Mouse (Mus musculus) hindbrain, embryonic 15.5 days (tissue): ENCODE results near the gene Sms. TPM values are rescaled to one million over a fixed set of nuclear protein-coding genes. Genes with fewer than 3 reads are reported as not detected.

ENCODE experiments used
- ATAC-seq: fragments of 200-750 bp; cut with Nextera tagmentation; 2 replicates; pipeline ENCODE4 v1.8.0; 2017; ENCODE audit warnings: low read depth, moderate number of reproducible peaks, moderate TSS enrichment; ENCODE audit not compliant: low FRiP score
- H3K27ac ChIP-seq: fragments of 300-500 bp; sonication (generic); replicated peaks from 2 replicates; pipeline ENCODE4 v1.5.1; 2015; ENCODE audit warnings: mild to moderate bottlenecking, inconsistent platforms
- H3K27me3 ChIP-seq: fragments of 300-500 bp; sonication (generic); 2 replicates; pipeline ENCODE4 v1.6.1; 2015; ENCODE audit warnings: control low read depth, inconsistent platforms
- H3K36me3 ChIP-seq: fragments of 300-500 bp; sonication (generic); 2 replicates; pipeline ENCODE4 v1.6.1; 2015; ENCODE audit warnings: control low read depth, inconsistent platforms
- H3K4me1 ChIP-seq: fragments of 300-500 bp; sonication (generic); replicated peaks from 2 replicates; pipeline ENCODE4 v1.6.1; 2015; ENCODE audit warnings: control low read depth, inconsistent platforms
- H3K4me2 ChIP-seq: fragments of 300-500 bp; sonication (generic); 2 replicates; pipeline ENCODE4 v1.6.1; 2015; ENCODE audit warnings: moderate library complexity, mild to moderate bottlenecking, inconsistent platforms
- H3K4me3 ChIP-seq: fragments of 300-500 bp; sonication (generic); 2 replicates; pipeline ENCODE4 v1.5.1; 2015; ENCODE audit warnings: mild to moderate bottlenecking, inconsistent platforms
- H3K9ac ChIP-seq: fragments of 300-500 bp; sonication (generic); 2 replicates; pipeline ENCODE4 v1.6.1; 2015; ENCODE audit warnings: inconsistent platforms
- H3K9me3 ChIP-seq: fragments of 300-500 bp; sonication (generic); 2 replicates; pipeline ENCODE4 v1.6.1; 2016; ENCODE audit warnings: control low read depth, inconsistent platforms
- WGBS: fragments of 180-500 bp; shearing (Covaris S2); methylation state at CpG from one replicate; pipeline ENCODE4 v1.1.7; 2015; 5-methylcytosine and 5-hydroxymethylcytosine counted together
- polyA plus RNA-seq: library from polyadenylated mRNA; unstranded; fragments of >200 nt; fragmentation: Nextera tagmentation; extraction: Ambion mirVana; gene quantifications from 2 replicates; pipeline ENCODE4 v1.2.1, GENCODE M21; 2015

The Sms gene
- 138 and 142 TPM in 2 replicates for polyA plus RNA-seq

DNA sequence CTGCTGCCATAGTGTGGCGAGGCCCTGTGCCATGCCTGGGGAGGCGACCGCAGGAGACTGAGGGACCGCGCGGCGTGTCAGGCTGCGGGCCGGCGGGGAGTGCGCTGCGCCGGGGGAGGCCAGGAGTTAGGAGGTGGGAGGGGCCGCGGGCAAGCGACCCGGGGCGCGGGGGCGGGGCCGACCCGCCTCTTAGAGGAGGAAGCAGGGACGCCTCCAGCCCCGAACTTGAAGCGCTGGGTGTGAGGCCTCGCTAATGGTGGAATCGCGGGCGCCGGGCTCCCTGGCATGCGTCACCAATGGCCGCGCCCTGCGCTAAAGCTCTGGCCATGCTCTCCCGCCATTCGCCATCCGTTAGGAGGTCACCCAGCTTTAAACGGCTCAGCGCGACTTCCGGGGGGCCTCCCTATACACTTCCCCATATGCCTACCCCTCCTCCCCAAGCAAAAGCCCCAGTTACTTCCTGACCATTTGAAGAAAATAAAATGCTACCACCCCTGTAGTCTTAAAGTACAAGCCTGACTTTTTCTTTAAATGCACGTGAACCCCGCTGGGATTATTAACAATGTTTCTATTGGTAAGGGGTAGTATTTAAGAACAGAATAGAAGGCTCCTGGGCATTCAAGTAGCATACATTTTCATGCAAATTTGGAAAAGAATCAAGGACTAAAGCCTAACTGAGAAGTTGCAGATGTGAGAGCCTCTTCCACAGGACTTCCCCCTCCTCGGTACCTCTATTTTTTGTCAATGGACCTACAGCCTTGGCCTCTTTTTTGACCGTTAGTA lies at the start of gene Sms:
Sms (minus strand) TSS at position 344 of the 783 bp plus-strand sequence.
- H3K9me3 ChIP-seq: no peaks in the 10 kb centered on the region
- WGBS: 18% methylated on average over 34 of the region's 45 CpGs
- peak within 1 kb of the TSS; percentile 71 for H3K4me3 ChIP-seq
- H3K9ac ChIP-seq: peak within 1 kb of the TSS; percentile 72
- 0 out of 2 replicates have a peak, but pooled peaks cover 7% of the 10 kb centered on the region for H3K4me1 ChIP-seq
- H3K27ac ChIP-seq: peak within 1 kb of the TSS; percentile 93
- H3K27me3 ChIP-seq: no peaks in the 10 kb centered on the region
- H3K36me3 ChIP-seq: no peaks in the 10 kb centered on the region
- peak; percentile 93 for ATAC-seq
- H3K4me2 ChIP-seq: peak within 1 kb of the TSS; percentile 51

- H3K9me3 ChIP-seq: no peaks in the 10 kb centered on the region
- no peaks in the 10 kb centered on the region for H3K4me1 ChIP-seq
- H3K4me2 ChIP-seq: no peak overlapping the region
- no peaks in the 10 kb centered on the region for H3K36me3 ChIP-seq
- WGBS: 69% methylated on average over 5 of the region's 5 CpGs
- H3K9ac ChIP-seq: no peak overlapping the region
- no peak for ATAC-seq
- H3K27ac ChIP-seq: no peak overlapping the region
- no peaks in the 10 kb centered on the region for H3K27me3 ChIP-seq
- no peak overlapping the region for H3K4me3 ChIP-seq
Measured at GRCm38 (mm10) chrX:157506400-157506799, 14.3 kb upstream of the Sms start.

DNA sequence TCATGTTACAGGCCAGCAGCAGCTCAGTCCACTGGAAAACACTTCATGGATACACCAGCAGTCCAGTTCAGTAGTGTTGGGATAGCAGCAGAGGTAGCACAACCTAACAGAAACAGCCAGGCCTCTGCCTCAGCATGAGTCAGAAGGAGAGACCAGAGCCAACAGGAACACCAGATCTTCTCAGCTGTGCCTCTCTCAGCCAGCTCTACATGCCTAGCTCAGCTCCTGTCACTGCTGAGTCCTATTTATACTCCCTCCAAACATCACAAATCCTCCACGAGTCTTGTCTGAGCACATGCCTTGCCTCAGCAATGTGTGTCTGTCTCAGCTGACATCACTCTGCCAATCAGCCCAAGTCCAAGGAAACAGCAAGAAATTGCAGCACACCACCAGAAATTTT lies 12.4 kb upstream of the Sms start:
- Histone ChIP-seq H3K4me1 (no peaks in the 10 kb centered on the region), H3K9ac (no peak overlapping the region), H3K27me3 (no peaks in the 10 kb centered on the region), H3K36me3 (no peaks in the 10 kb centered on the region), H3K4me2 (no peak overlapping the region), H3K9me3 (no peaks in the 10 kb centered on the region), H3K4me3 (no peak overlapping the region), H3K27ac (no peak overlapping the region)
- no peak for ATAC-seq
- 67% methylated on average over 1 of the region's 1 CpGs for WGBS

DNA sequence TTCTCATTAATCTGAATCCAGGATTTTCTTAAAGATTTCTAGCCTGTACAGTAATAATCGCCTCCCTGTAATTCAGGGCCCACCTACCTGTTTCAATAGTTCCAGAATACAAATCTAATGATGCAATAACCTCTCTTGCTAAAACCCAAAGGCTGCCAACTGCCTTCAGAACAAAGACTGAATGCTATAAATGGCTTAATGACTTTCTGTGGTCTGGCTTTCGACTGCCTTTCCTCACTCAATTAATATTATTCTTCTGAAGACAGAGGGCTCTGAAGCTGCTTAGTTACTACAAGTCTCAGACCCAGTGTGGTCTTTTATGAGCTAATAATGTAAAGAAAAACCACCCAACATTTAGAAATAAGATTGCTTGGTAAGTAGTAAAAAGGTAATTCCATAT lies 9.8 kb upstream of the Sms start:
- no peak for ATAC-seq
- H3K4me2 ChIP-seq: no peak overlapping the region
- H3K4me1 ChIP-seq: no peaks in the 10 kb centered on the region
- no peak overlapping the region for H3K9ac ChIP-seq
- 65% methylated on average over 2 of the region's 2 CpGs for WGBS
- no peaks in the 10 kb centered on the region for H3K9me3 ChIP-seq
- no peak overlapping the region for H3K4me3 ChIP-seq
- no peak overlapping the region for H3K27ac ChIP-seq
- H3K36me3 ChIP-seq: no peaks in the 10 kb centered on the region
- H3K27me3 ChIP-seq: no peaks in the 10 kb centered on the region

- Histone ChIP-seq H3K9me3 (no peaks in the 10 kb centered on the region), H3K4me3 (no peak overlapping the region), H3K27ac (no peak overlapping the region), H3K4me1 (no peaks in the 10 kb centered on the region), H3K9ac (no peak overlapping the region), H3K27me3 (no peaks in the 10 kb centered on the region), H3K36me3 (no peaks in the 10 kb centered on the region), H3K4me2 (no peak overlapping the region)
- ATAC-seq: no peak
- 84% methylated on average over 8 of the region's 8 CpGs for WGBS
Measured at GRCm38 (mm10) chrX:157500004-157500403, 7.9 kb upstream of the Sms start.

- 0 out of 2 replicates have a peak, but pooled peaks cover 7% of the 10 kb centered on the region for H3K4me1 ChIP-seq
- H3K9me3 ChIP-seq: no peaks in the 10 kb centered on the region
- no peaks in the 10 kb centered on the region for H3K36me3 ChIP-seq
- H3K9ac ChIP-seq: no peak overlapping the region
- H3K27me3 ChIP-seq: no peaks in the 10 kb centered on the region
- H3K27ac ChIP-seq: no peak overlapping the region
- H3K4me2 ChIP-seq: no peak overlapping the region
- ATAC-seq: no peak
- WGBS: 83% methylated on average over 4 of the region's 4 CpGs
- H3K4me3 ChIP-seq: no peak overlapping the region
Measured at GRCm38 (mm10) chrX:157493159-157493558, 1.1 kb upstream of the Sms start.

GRCm38 (mm10) chrX:157491145-157491935 lies 747 bp downstream of the Sms start:
- Histone ChIP-seq H3K4me1 (0 out of 2 replicates have a peak, but pooled peaks cover 7% of the 10 kb centered on the region), H3K9me3 (no peaks in the 10 kb centered on the region), H3K4me2 (peak overlapping the region; percentile 51), H3K9ac (peak overlapping the region; percentile 72), H3K27me3 (no peaks in the 10 kb centered on the region), H3K4me3 (peak overlapping the region; percentile 71), H3K27ac (peak overlapping the region; percentile 93), H3K36me3 (no peaks in the 10 kb centered on the region)
- 28% methylated on average over 54 of the region's 104 CpGs for WGBS
- ATAC-seq: peak; percentile 70

- 12% methylated on average over 12 of the region's 12 CpGs for WGBS
- H3K27me3 ChIP-seq: no peaks in the 10 kb centered on the region
- peak overlapping the region; percentile 51 for H3K4me2 ChIP-seq
- peak overlapping the region; percentile 93 for H3K27ac ChIP-seq
- peak overlapping the region; percentile 71 for H3K4me3 ChIP-seq
- no peaks in the 10 kb centered on the region for H3K36me3 ChIP-seq
- 0 out of 2 replicates have a peak, but pooled peaks cover 7% of the 10 kb centered on the region for H3K4me1 ChIP-seq
- no peaks in the 10 kb centered on the region for H3K9me3 ChIP-seq
- 0 out of 2 replicates have a peak, but pooled peaks have one; percentile 2 for ATAC-seq
- H3K9ac ChIP-seq: peak overlapping the region; percentile 72
Measured at GRCm38 (mm10) chrX:157490769-157491144, 1.3 kb downstream of the Sms start.

DNA sequence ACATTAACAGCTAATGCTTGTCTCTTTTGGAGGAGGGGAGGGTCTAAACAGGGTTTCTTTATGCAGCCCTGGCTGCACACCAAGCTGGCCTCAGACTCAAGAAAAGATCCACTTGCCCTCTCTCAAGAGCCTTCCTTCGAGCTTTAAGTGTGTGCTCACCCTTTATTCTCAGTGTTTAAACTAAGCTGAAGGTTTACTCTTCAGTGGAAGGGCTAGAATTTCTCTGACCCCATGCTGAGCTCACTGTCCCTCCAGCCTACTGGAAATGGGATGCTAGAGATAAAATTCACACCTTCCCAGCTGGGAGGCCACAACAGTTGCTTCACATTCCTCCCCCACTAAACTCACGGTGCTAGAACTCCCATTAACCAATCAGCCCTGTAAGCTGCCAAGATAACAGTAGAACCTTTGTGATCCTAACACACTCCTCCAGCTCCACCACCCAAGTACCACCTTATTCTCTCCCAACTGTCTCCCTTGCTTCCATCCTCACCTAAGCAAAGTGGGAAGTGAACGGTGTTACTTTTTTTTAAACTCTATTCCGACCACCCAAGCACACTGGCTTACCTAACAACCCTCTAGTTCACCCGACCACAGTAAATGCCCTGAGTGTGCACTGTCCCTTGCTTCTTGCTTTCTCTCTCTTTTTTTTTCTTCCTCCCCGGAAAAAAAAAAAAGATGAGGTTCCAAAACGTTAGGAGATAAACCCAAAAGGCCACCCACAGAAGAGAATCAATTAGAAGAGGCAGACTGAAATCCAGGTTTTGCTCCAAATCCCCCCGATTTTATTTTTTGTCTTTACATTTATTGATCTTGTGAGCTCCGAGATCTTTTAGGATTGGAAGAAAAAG lies 2.0 kb downstream of the Sms start:
- no peaks in the 10 kb centered on the region for H3K36me3 ChIP-seq
- 25% methylated on average over 9 of the region's 9 CpGs for WGBS
- ATAC-seq: no peak
- H3K4me2 ChIP-seq: peak overlapping the region; percentile 51
- H3K9me3 ChIP-seq: no peaks in the 10 kb centered on the region
- H3K4me3 ChIP-seq: peak overlapping the region; percentile 71
- H3K4me1 ChIP-seq: 0 out of 2 replicates have a peak, but pooled peaks cover 7% of the 10 kb centered on the region
- H3K9ac ChIP-seq: peak overlapping the region; percentile 72
- H3K27ac ChIP-seq: peak overlapping the region; percentile 93
- H3K27me3 ChIP-seq: no peaks in the 10 kb centered on the region

GRCm38 (mm10) chrX:157488831-157489230 lies 3.3 kb downstream of the Sms start:
- H3K27ac ChIP-seq: no peak overlapping the region
- no peaks in the 10 kb centered on the region for H3K36me3 ChIP-seq
- H3K4me3 ChIP-seq: no peak overlapping the region
- H3K27me3 ChIP-seq: no peaks in the 10 kb centered on the region
- 0 out of 2 replicates have a peak, but pooled peaks cover 7% of the 10 kb centered on the region for H3K4me1 ChIP-seq
- H3K9ac ChIP-seq: no peak overlapping the region
- WGBS: 79% methylated on average over 3 of the region's 3 CpGs
- no peaks in the 10 kb centered on the region for H3K9me3 ChIP-seq
- no peak for ATAC-seq
- no peak overlapping the region for H3K4me2 ChIP-seq

DNA sequence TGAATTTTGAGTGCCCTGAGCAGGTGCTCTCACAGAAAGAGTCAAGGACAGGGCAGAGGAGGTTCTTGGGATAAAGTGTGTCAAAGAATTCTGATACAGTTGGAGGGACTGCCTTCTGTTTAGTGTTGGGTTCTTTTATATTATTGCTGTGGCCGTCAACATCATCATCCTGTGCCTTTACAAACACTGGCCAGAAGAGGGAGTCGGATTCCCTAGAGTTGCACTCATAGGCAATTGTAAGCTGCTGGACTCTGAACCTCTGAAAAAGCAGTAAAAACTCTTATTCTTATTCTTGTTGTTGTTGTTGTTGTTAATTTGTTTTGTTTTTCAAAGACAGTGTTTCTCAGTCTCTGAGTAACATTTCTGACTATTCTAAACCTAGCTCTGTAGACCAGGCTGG lies 5.3 kb downstream of the Sms start:
- Histone ChIP-seq H3K27ac (no peak overlapping the region), H3K36me3 (no peaks in the 10 kb centered on the region), H3K9ac (no peak overlapping the region), H3K27me3 (no peaks in the 10 kb centered on the region), H3K9me3 (no peaks in the 10 kb centered on the region), H3K4me1 (0 out of 2 replicates have a peak, but pooled peaks cover 7% of the 10 kb centered on the region), H3K4me3 (no peak overlapping the region), H3K4me2 (no peak overlapping the region)
- 68% methylated on average over 2 of the region's 2 CpGs for WGBS
- no peak for ATAC-seq
